Mouse (Mus musculus) testis, postnatal 14 days (tissue): ENCODE measurements around the gene Upp1.

Experiments
- DNase-seq: peaks from one replicate; pipeline ENCODE4 v3.0.0; 2021; ENCODE audit warnings: low spot score

The Upp1 gene

DNA sequence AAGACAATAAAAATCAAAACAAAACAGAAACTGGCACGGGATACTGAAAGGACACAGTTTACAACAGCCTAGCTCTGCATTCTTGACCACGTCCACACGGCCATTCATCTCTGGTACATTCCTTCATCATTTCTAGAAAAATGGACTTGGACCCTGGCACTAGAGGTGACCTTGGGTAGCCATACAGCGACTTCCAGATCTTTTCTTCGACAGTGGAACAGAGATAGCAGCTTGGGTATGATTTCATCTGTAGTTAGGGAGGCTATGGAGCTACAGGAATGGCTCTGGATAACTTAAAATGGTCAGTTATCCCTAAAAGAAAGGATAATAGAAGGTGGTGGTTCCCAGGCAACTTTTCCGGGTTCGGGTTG, at the start of gene Upp1:
Gene Upp1, plus strand, starts transcription at position 54 of the 371 bp plus-strand sequence.
- DNase-seq, result no peak

DNA sequence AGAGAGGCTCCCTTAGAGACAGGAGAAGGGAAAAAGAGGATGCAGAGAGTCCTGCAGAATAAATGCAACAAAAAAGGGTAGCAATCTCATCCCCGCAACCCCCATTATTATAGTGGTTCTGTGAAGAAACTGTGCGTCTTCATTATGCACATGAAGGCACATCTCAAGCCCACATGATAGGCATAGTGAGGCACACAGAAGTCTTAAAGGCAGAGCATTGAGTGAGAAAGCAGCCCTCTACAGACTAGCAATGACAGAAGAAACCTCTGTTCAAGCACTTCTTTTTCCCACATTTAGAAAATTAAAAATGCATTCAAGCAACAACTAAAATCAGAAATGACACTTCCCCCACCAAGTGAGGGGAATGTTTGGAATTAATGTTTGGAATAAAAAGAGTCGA, 41.5 kb upstream of the Upp1 start:
- no peak for DNase-seq

DNA sequence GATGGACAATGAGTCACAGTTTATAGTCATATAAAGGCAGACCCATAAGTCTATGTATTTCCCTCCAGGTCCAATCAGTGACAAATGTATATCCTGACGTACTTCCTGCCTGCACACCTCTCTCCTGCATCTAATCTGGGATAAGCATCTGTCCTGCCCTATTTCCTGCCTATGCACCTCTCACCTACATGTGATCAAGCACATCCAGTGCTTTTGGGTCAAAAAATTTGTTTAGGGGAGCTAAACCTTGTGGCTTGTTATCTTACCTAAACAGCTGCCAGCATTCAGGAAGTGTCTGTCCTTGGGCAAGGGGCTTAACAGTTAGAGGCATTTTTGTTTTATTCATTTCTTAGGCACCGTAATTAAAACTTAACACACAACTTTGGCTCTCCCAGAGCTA, 4.7 kb upstream of the Upp1 start:
- DNase-seq, result no peak

GRCm38 (mm10) chr11:9115367-9116120, 2.4 kb upstream of the Upp1 start:
- no peak for DNase-seq

GRCm38 (mm10) chr11:9116121-9116520, 1.8 kb upstream of the Upp1 start:
- no peak for DNase-seq

GRCm38 (mm10) chr11:9116916-9117315, 987 bp upstream of the Upp1 start:
- DNase-seq, result no peak

GRCm38 (mm10) chr11:9117358-9118049, 399 bp upstream of the Upp1 start:
- no peak for DNase-seq

- DNase-seq, result no peak
These were observed 668 bp downstream of the Upp1 start for GRCm38 (mm10) chr11:9118421-9119121.

DNA sequence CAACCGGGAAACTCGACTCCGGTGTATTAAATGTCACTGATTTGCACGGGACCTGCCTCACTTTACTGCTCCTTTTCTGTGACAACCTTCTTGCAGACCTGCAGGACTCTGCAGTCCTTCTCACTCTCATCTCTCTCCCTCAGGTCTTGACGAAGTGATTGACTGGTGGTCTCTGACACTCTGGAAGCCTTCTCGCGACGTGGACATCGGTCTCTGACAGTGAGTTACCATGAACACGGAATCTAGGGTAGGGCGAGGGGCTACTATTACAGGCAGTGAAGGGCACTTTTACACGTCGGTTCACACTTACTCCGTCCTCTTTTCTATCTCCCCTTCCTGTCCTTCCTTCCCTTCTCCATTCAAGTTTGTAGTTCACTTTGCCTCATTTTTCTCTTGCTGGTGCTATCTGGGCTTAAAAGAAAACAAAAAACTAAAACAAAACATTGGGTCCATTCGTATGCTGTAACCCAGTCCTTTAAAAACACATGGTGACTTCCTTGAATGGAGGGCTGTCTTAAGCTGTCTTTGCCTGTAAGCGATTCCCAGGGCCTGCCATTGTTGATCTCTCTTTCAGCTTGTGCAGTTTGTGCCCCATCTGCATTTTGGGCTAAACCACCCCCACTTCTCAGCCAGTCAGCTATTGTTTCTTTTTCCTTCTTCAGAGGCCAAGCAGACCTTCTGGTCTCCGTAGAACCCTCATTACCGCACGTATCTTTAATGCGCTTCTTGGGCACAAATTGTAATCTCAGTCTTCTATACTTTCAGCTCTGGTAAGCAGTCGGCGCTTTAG, 1.5 kb downstream of the Upp1 start:
- DNase-seq, result no peak

- peak; percentile 43 for DNase-seq
These were observed 4.4 kb downstream of the Upp1 start for GRCm38 (mm10) chr11:9122315-9122714.

DNA sequence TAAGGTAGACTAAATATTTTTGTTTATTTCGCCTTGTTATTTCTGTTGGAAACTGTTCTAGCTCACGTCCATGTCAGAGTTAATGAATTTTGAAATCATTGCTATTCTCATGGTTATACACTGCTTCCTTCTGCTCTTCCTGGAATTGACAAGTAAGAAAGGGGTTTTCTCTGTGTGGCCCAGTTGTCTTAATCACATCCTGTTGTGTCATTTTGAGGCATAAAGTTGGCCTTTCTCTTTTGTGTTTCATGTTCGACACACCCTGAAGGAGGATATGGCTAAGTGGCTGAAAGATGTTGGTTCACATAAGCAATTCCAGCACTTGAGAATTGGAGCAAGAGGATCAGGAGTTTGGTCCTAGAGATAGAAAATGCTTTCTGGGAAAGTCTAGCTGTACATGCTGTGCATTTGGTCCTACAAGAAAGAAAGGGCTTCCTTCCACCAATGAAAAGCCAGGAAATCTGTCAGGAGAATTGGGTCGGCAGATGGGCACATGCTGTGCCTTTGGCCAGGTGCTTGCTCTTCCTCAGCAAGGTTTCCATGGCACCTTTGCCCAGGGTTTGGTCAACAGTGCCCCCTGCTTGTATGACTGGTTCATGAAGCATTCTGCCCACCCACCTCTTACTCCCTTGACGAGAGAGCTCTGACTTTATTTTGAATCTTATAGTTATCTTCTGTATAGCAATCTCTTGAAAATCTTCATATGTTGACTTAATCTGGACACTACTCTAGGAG, 8.6 kb downstream of the Upp1 start:
- DNase-seq, result no peak

DNA sequence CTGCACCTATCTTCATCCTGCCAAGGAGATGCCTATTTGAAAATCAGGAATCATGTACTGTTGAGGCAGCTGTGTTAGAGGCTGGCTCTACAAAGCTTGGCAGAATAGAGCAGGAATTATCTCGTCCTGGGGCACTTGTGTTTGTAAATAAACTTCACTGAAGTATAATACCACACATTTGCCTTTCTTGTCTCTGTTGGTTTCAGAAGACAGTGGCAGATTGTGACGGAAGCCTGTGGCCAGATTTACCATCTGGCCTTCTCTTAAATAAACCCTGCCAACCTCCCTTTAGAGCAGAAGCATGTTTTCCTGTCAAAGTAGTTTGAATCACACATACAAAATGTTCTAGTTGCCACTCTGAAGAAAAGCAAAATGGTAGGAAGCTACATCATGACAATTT, 10.2 kb downstream of the Upp1 start:
- no peak for DNase-seq

DNA sequence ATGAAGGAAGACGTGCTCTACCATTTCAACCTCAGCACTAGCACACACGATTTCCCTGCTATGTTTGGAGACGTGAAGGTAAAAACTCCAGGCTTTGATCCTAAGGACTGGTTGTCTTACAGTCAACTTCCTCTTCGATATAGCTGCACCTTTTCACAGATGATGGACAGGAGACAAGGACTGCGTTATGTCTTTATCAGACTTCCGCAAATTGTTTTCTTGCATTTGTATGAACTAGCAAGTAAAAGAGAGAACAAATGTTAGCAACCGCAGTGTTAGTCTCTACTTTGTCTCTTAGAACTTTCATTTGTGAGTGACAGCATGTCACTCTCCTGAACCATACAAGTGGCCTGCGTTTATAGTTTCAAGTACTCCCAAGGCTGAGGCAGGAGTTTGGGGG, 11.6 kb downstream of the Upp1 start:
- no peak for DNase-seq

DNA sequence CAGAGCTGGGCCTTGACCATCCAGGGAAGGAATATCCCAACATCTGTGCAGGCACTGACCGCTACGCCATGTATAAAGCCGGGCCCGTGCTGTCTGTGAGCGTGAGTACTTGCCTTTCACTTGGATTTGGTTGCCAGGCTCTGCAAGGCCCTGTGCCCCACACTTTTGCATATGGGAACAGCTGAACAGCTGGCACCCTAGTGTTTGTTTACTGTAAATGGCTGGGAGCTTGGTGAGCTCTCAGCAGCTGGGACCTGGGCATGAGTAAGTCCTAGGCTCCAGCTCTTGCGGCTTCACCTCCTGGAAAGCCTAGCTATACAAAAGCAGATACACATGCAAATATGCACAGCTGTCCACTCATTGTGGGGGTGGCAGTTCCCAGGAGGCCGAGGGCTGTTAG, 13.8 kb downstream of the Upp1 start:
- DNase-seq, result no peak

DNA sequence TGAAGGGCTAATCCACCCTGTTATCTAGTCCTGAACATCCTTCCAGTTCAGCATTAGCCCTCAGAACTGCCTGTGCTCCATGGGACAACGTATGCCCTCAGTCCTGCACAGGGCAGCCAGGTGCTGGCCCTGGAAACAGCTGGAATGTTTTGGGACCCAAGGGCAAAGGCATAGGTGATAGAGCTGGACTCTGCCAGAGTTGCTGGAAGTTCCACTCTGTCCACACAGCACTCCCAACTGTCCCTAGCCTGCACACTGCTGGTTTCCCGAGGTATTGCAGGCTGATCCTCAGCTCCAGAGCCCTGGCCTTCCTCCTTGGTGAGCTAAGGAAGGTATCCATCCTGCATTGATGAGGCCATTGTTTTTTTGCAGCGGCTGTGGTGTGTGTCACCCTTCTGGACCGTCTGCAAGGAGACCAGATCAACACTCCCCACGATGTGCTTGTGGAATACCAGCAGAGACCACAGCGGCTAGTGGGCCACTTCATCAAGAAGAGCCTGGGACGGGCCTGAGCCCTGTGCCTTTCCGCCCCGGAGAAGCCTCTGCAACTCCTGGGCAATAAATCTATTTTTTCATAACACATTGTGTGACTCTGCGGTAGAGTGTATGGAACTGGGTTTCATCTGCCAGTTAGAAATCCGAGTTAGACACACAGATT, 17.8 kb downstream of the Upp1 start:
- DNase-seq, result no peak

DNA sequence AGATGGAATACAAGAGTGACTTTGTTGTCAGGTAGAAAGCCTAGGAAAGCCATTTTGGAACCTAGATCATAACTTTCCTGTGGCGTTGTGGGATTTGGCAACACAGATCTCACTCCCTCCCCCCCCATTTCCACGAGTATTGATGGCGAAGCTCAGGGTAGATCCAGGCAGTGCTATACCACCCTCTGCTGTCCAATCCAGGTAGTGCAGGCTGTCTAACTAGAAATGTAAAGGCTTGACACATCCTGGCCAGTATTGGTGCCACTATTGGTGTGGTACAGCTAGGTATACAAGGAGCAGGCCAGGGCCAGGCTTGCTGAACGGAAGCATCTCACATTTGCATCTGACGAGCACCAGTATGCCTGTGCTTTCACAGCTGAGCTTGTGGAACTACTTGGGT, 18.6 kb downstream of the Upp1 start:
- peak; percentile 14 for DNase-seq

- DNase-seq, result no peak
These were observed 27.2 kb downstream of the Upp1 start for GRCm38 (mm10) chr11:9145113-9145512.

GRCm38 (mm10) chr11:9146115-9146514, 28.2 kb downstream of the Upp1 start:
- no peak for DNase-seq

- no peak for DNase-seq
These were observed 28.8 kb downstream of the Upp1 start for GRCm38 (mm10) chr11:9146683-9147082.

DNA sequence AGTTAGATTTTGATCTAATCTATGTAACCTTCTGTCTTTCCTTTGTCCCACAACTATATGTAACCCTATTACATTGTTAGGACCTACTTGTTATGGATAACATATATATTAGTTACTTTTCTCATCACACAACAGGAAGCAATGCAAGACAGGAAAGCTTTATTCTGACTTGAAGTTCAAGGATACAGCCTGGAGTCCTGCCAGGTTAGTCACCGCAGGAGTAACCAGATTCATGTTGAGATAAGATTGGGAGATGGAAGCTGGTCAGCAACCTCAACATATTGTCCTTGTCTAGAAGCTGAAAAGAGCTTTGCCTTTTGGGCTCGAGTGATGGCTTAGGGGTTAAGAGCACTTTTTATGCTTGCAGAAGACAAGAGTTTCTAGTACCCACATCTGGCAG, 30.3 kb downstream of the Upp1 start:
- DNase-seq, result no peak

DNA sequence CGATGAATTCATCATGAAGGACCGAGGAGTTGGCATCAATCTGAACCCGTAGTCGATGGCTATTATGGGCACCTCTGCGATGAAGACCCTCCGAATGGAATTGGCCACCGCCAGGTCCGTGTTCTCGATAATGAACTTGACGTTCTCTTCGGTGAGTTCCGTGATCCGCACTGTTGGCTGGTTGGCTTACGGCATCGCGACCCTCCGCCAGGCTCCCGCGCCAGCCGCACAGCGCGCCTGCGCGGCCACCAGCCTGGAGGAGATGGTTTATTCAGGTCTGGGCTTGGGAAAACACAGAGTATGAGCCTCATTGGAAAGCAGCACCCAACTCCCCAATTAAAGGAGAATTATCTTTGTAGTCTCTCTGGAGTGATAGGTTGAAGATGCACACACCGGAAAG, 32.5 kb downstream of the Upp1 start:
- peak; percentile 9 for DNase-seq
